Mouse (Mus musculus) embryo, embryonic 9.5 days (tissue): ENCODE results near the gene Alb.

Source experiments
- DNase-seq: peaks from one replicate; pipeline ENCODE4 v3.0.0-alpha.2; 2017; ENCODE audit errors: extremely low spot score

The Alb gene

GRCm38 (mm10) chr5:90492440-90492839 lies 31.7 kb downstream of the Alb start:
- DNase-seq: no peak

GRCm38 (mm10) chr5:90494308-90494707 lies 33.6 kb downstream of the Alb start:
- no peak for DNase-seq

- DNase-seq: no peak
Measured at GRCm38 (mm10) chr5:90499509-90499908, 38.8 kb downstream of the Alb start.

- DNase-seq: peak; percentile 68
Measured at GRCm38 (mm10) chr5:90500714-90501113, 40.0 kb downstream of the Alb start.

GRCm38 (mm10) chr5:90501752-90502151 lies 41.1 kb downstream of the Alb start:
- DNase-seq: no peak

- no peak for DNase-seq
Measured at GRCm38 (mm10) chr5:90504742-90505141, 44.0 kb downstream of the Alb start.

GRCm38 (mm10) chr5:90506507-90506906 lies 45.8 kb downstream of the Alb start:
- DNase-seq: no peak

GRCm38 (mm10) chr5:90507411-90507949 lies 46.8 kb downstream of the Alb start:
- DNase-seq: no peak

GRCm38 (mm10) chr5:90509828-90510592 lies 49.3 kb downstream of the Alb start:
- no peak for DNase-seq

- DNase-seq: no peak
Measured at GRCm38 (mm10) chr5:90512288-90512955, 51.7 kb downstream of the Alb start.

GRCm38 (mm10) chr5:90515561-90515960 lies 54.9 kb downstream of the Alb start:
- no peak for DNase-seq

GRCm38 (mm10) chr5:90518356-90519100 lies 57.8 kb downstream of the Alb start, which contains the start of gene Afm:
Gene Afm (plus strand): TSS chr5:90518932.
- DNase-seq: no peak
